Mouse (Mus musculus) E14TG2a.4 (cell line): ENCODE data around the gene Krtap17-1.
A peak's percentile ranks its signal among the peaks of the same experiment; 100 is the strongest.

Experiments used
- H3K27me3 ChIP-seq: 2 replicates; pipeline ENCODE4 v1.6.1; 2014; ENCODE audit warnings: low read length, control low read depth; ENCODE audit not compliant: insufficient read depth
- H3K36me3 ChIP-seq: 2 replicates; pipeline ENCODE4 v1.6.1; 2014; ENCODE audit warnings: low read length, control low read depth; ENCODE audit not compliant: insufficient read depth
- H3K4me1 ChIP-seq: replicated peaks from 2 replicates; pipeline ENCODE4 v1.6.1; 2014; ENCODE audit warnings: low read depth, low read length, control low read depth
- H3K4me3 ChIP-seq: replicated peaks from 2 replicates; pipeline ENCODE4 v1.5.1; 2014; ENCODE audit warnings: mild to moderate bottlenecking, low read length
- H3K9me3 ChIP-seq: 2 replicates; pipeline ENCODE4 v1.6.1; 2014; ENCODE audit warnings: low read length, control low read depth
- CTCF ChIP-seq: conservative IDR thresholded peaks from 2 replicates; pipeline ENCODE4 v1.5.1; 2014; ENCODE audit warnings: low read length
- NANOG ChIP-seq: IDR thresholded peaks from 2 replicates; pipeline ENCODE4 v1.6.1; 2014; ENCODE audit warnings: borderline replicate concordance, low read length, mixed read lengths
- POU5F1 ChIP-seq: IDR thresholded peaks from 2 replicates; pipeline ENCODE4 v1.6.1; 2014; ENCODE audit warnings: low read length, borderline replicate concordance

Gene Krtap17-1

DNA sequence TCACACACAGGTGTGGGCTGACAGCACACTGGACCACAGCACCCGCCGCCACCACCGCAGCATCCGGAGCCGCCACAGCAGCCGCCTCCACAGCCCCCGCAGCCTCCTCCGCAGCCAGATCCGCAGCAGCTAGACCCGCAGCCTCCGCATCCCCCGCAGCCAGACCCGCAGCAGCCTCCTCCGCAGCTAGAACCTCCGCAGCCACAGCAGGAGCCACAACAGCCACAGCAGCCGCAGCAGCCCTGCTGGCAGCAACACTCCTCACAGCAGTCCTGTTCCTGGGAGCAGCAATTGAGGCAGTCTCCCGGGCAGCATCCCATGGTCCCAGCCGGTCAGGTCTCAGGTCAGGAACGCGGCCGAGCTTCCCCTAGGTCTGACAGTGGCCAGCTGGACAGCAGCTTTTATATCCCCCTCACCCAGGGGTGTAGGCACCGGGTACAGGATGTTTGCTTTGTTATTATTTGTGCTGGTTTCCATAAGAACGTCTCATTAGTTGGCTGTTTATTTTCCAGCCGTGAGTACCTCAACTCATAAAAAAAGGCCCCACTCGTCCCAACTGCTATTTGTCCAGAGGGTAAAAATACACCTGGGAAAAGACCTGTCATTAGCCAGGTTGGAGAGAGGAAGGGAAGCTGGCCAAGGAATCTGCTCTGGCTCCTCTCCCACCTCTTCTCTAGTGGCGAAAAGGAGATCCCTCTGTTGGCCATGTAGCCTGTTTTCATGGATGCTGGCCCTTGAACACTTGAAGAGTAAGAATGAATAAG lies at the start of gene Krtap17-1:
Gene Krtap17-1 (minus strand): TSS at position 375 of the 764 bp plus-strand sequence.
- Histone ChIP-seq H3K4me3 (peak within 1 kb of the TSS; percentile 63), H3K36me3 (no peaks in the 10 kb centered on the region), H3K27me3 (peaks cover 31% of the 10 kb centered on the region), H3K4me1 (no peaks in the 10 kb centered on the region), H3K9me3 (no peaks in the 10 kb centered on the region)
- TF ChIP-seq CTCF (no peak), POU5F1 (no peak), NANOG (no peak)

DNA sequence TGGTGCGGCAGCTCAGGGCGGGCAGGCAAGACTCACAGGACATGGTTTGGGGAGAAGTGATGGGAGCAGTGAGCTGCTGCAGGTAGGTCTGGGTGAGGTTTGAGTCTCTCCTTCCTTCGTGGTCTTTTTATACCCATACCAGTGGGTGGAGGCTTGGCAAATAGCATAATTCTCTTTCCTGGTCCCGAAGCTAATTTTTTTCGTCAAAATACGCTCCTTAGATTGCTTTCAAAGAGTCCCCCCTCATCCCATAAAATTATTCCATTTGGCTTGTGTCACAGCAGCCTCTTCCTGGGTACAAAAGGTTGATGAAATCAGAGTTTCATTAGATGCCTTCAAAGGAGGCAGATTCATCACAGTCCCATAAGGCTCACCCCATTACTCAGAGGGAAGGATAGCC lies 47.7 kb upstream of the Krtap17-1 start, which contains the start of gene Krt34:
Gene Krt34 (minus strand): TSS at position 101 of the 400 bp plus-strand sequence.
- TF ChIP-seq CTCF = no peak
- Histone ChIP-seq H3K4me1 (no peaks in the 10 kb centered on the region), H3K27me3 (peaks cover 5% of the 10 kb centered on the region; the same call in 1 of the 2 replicates), H3K36me3 (no peaks in the 10 kb centered on the region), H3K9me3 (no peaks in the 10 kb centered on the region), H3K4me3 (no peak within 1 kb of the TSS)

DNA sequence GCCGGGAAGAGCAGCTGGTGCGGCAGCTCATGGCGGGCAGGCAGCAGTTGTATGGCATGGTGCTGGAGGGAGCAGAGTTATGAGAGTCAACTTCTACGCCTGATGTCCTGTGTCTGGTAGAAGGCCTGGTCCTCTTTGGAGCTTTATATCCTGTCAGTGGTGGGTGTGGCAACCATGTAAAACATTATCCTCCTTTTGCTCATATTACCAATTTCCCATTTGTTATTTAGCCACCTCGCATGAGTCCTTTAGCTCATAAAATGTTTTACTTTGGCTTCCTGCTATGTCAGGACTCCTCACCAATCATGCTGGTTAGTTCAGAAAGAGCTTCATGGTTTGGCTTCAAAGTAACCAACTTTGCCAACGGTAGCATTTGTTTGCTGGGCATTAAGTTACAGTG lies 36.0 kb upstream of the Krtap17-1 start, which contains the start of gene Krt33b:
Gene Krt33b (minus strand): TSS at position 101 of the 400 bp plus-strand sequence.
- H3K9me3 ChIP-seq = no peaks in the 10 kb centered on the region
- no peaks in the 10 kb centered on the region for H3K4me1 ChIP-seq
- H3K36me3 ChIP-seq = no peaks in the 10 kb centered on the region
- no peak within 1 kb of the TSS; the same call in 1 of the 2 replicates for H3K4me3 ChIP-seq
- no peak for TF ChIP-seq NANOG
- TF ChIP-seq POU5F1 = no peak
- no peak for TF ChIP-seq CTCF
- no peaks in the 10 kb centered on the region for H3K27me3 ChIP-seq

DNA sequence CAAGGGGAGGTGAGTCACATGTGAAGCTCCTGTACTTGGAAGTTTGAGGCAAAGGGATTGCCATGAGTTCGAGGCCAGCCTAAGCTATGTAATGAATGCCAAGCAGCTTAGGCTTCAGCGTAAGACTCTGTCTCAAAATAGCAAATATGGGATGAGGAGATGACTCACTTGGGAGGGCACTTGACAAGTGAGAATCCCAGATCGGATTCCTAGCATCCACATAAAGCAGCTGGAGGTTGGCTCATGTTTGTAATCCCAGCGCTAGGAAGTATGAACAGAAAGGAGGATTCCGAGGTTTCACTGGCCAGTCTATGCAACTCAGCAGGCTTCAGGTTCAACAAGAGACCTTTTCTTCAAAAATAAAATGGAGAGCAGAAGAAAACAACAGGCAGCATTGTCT lies 27.6 kb upstream of the Krtap17-1 start:
- Histone ChIP-seq H3K27me3 (no peaks in the 10 kb centered on the region), H3K36me3 (no peaks in the 10 kb centered on the region), H3K9me3 (peaks cover 21% of the 10 kb centered on the region), H3K4me3 (no peak overlapping the region), H3K4me1 (no peaks in the 10 kb centered on the region)
- no peak for TF ChIP-seq NANOG
- TF ChIP-seq CTCF = no peak
- TF ChIP-seq POU5F1 = no peak

DNA sequence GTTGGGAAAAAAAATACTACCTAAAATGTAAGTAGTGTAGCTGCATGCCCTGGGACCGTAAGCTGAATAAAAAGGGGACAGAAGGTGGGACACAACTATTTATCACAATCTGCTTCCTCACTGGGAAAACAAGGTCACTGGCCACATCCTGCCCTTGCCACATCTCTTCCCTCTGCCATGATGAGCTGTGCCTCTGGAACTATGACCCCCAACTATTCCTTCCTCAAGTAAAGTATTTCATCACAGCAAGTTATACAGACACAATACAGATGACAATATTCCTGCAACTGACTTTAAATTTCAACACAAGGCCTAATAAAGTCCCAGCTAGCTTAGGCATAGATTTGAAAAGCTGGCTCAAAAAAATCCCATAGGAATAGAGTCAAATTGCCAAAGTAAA lies 25.7 kb upstream of the Krtap17-1 start:
- Histone ChIP-seq H3K4me1 (no peaks in the 10 kb centered on the region), H3K4me3 (no peak overlapping the region), H3K36me3 (no peaks in the 10 kb centered on the region), H3K9me3 (peaks cover 21% of the 10 kb centered on the region), H3K27me3 (no peaks in the 10 kb centered on the region)
- TF ChIP-seq POU5F1 (no peak), NANOG (no peak), CTCF (no peak)

DNA sequence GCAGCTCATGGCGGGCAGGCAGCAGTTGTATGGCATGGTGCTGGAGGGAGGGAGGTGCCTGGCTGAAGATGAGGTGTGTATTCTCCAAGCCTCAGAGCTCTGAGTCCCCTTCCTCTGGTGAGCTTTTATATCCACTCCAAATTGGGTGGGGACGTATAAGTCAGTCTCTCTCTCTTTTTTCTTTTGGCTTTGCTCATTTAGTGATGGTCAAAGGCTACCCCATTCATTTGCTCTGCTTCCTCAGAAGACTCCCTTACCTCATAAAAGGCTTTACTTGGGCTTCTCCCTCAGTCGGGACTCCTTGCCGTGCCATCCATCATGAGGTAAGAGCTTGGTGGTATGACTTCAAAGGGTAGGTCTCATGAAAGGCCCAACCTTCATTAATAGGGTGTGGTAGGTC lies 22.3 kb upstream of the Krtap17-1 start, which contains the start of gene Krt33a:
Gene Krt33a (minus strand): TSS at position 101 of the 400 bp plus-strand sequence.
- H3K27me3 ChIP-seq = peaks cover 5% of the 10 kb centered on the region; the same call in 1 of the 2 replicates
- peaks cover 7% of the 10 kb centered on the region for H3K9me3 ChIP-seq
- no peaks in the 10 kb centered on the region for H3K4me1 ChIP-seq
- H3K4me3 ChIP-seq = no peak within 1 kb of the TSS
- TF ChIP-seq CTCF (no peak), NANOG (no peak), POU5F1 (no peak)
- no peaks in the 10 kb centered on the region for H3K36me3 ChIP-seq

DNA sequence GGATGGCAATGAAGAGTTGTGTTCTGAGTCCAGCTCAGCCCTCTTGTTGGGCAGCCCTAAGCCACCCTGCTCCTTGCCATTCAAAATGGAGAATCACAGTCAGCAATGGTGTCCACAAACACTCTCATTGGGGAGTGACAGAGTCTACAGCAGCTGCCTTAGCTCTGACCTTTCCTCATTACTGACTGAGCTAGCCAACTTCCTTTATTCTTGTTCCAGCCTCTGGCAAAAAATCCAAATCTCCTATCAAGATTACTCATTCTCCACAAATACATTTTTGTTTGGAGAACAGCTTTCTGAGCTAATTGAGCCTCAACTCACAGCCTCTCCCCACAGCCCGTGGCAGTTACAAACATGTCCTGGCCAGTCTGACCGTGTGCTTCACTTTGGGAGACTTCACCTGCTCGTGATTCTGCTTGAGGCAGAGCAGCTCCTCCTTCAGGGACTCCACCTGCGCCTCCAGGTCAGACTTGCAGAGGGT lies 19.9 kb upstream of the Krtap17-1 start:
- H3K27me3 ChIP-seq = peaks cover 5% of the 10 kb centered on the region; the same call in 1 of the 2 replicates
- no peaks in the 10 kb centered on the region for H3K36me3 ChIP-seq
- no peaks in the 10 kb centered on the region for H3K4me1 ChIP-seq
- no peak overlapping the region for H3K4me3 ChIP-seq
- no peaks in the 10 kb centered on the region for H3K9me3 ChIP-seq
- TF ChIP-seq CTCF = no peak
- no peak for TF ChIP-seq NANOG
- no peak for TF ChIP-seq POU5F1

DNA sequence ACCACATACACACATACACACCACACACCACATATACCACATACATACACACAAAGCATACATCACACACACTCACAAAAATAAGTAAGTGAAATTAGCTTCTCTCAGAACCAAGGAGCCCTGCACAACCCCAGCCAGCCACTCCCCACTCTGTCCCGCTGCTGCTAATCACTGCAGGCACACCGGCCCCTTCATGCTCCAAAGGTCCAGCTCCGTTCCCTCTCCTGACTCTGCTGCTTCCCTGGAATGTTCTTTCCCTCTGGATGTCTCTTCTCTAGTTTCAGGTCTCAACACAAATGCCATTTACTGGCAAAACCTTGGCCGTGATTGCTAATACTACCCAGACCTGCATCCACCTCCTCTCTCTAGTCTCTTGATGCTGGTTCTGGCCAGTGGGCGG lies 16.9 kb upstream of the Krtap17-1 start:
- Histone ChIP-seq H3K27me3 (peaks cover 5% of the 10 kb centered on the region), H3K4me3 (no peak overlapping the region), H3K36me3 (no peaks in the 10 kb centered on the region), H3K9me3 (no peaks in the 10 kb centered on the region), H3K4me1 (no peaks in the 10 kb centered on the region)
- TF ChIP-seq CTCF (no peak), POU5F1 (no peak), NANOG (no peak)

DNA sequence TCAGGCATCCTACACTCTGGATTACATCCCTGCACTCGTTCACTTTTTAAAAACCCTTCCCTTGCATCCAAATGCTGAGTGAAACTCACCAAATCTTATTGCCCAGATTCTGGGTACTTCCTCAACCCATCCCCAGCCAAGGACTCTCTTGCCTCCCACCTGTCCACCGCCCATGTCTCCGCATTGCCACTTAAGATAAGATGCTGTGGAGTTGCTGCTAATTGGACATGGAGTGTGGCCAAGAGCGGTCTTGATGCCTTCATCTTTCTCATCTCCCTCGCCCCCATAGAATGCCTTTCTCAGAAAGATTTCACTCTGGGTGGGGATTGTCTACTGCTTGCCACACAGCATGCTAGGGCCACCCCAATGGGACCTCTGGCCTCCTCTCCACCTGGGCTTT lies 14.5 kb upstream of the Krtap17-1 start:
- Histone ChIP-seq H3K27me3 (no peaks in the 10 kb centered on the region; the same call in 1 of the 2 replicates), H3K36me3 (no peaks in the 10 kb centered on the region), H3K4me1 (no peaks in the 10 kb centered on the region), H3K9me3 (no peaks in the 10 kb centered on the region), H3K4me3 (no peak overlapping the region)
- TF ChIP-seq NANOG (no peak), CTCF (no peak), POU5F1 (no peak)
